Comparison of ENCODE assay signal across 8 mouse cellular contexts in the genomic region with DNA sequence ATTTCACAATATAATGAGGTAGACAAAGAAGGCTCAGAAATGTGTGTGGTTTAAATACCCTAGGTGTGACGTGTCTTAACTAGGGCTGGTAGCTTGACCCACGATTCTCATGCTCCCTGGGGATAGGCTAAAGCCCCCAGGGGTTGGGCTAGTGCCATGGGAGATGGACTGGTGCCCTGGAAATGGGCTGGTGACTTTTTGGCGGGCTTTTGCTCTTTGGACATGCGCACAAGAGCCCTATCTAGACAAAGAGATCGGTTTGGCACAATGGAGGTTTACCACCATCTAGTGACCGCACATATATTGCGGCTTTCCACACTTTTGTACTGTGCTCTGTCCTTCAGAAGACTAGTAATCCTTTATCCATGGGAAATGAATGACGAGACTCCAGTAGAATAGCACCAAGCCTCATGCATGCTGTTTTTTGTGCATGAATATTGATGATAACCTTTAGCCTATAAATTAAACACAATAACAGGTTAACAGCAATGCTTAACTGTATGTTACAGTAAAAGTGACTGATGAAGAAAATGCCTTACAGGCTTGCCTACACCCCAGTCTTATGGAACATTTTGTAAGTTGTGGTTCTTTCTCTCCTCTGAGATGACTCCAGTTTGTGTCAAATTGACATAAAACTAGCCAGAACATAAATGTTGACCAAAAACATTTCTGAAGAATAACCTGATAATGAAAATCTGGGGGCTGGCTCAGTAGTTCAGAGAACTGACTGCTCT. TPM values are rescaled to one million over a fixed set of nuclear protein-coding genes. Genes with fewer than 3 reads are reported as not detected.
DNase-seq lines count a peak whose midpoint lies in the region; ATAC-seq lines count a peak whose summit lies in the region.
"Not testable (repeated sequence)": the region's sequence is repeated elsewhere in the genome, so short reads cannot be mapped to it uniquely, and the experiment has no call there.

No protein-coding gene starts in this region.

- ATAC-seq in forebrain, embryonic 14.5 days = peak; percentile 96
- ATAC-seq in liver, embryonic 11.5 days (replicated peaks; ENCODE audit: low FRiP score) = peak; percentile 76
- peak; percentile 98 for ATAC-seq in midbrain, embryonic 16.5 days
- ATAC-seq in stomach, embryonic 16.5 days (ENCODE audit: insufficient read depth, low FRiP score) = 0 out of 2 replicates have a peak, but pooled peaks have one; percentile 33

- not testable (repeated sequence) for H3K27ac ChIP-seq in ES-E14 (ENCODE audit: insufficient read depth, low read depth, low read length, poor library complexity, severe bottlenecking); liver, embryonic 11.5 days (ENCODE audit: low read depth, low read length); stomach, embryonic 16.5 days (ENCODE audit: low read length)
- peak overlapping the region; percentile 64 for H3K27ac ChIP-seq in forebrain, embryonic 14.5 days (ENCODE audit: low read depth, low read length)
- H3K27ac ChIP-seq in midbrain, embryonic 16.5 days (ENCODE audit: low read length) = peak overlapping the region; percentile 75

- peak; percentile 15 for DNase-seq in ES-E14 (ENCODE audit: low read depth, low spot score)
- peak; percentile 18 for DNase-seq in cerebellum, adult 11-12 months
- peak; percentile 88 for DNase-seq in forebrain, embryonic 14.5 days (ENCODE audit: low spot score)
- peak; percentile 16 to 50 for DNase-seq in heart, postnatal 14 days
- peak; percentile 44 for DNase-seq in kidney, postnatal 14 days
- DNase-seq in liver, embryonic 11.5 days (ENCODE audit: low spot score) = peak; percentile 34

- WGBS in forebrain, embryonic 14.5 days = 36% methylated on average over 8 of the region's 8 CpGs
- 40% methylated on average over 8 of the region's 8 CpGs for WGBS in liver, embryonic 11.5 days
- 25% methylated on average over 8 of the region's 8 CpGs for WGBS in midbrain, embryonic 16.5 days
- WGBS in stomach, embryonic 16.5 days = 50% methylated on average over 8 of the region's 8 CpGs

- intact Hi-C loops in heart, postnatal 14 days (cut with DNase I) = loop anchor here (10.0 kb wide), 1 partner anchor 519 kb away; no protein-coding TSS in a partner anchor

- H3K9me3 ChIP-seq in ES-E14 (ENCODE audit: control insufficient read depth, insufficient read depth, low read depth, low read length); forebrain, embryonic 14.5 days (replicated peaks; ENCODE audit: control insufficient read depth, low read length); liver, embryonic 11.5 days (ENCODE audit: control insufficient read depth, low read length); midbrain, embryonic 16.5 days (replicated peaks; ENCODE audit: control insufficient read depth, low read length, poor library complexity, severe bottlenecking); stomach, embryonic 16.5 days (replicated peaks; ENCODE audit: control insufficient read depth, low read length): not testable (repeated sequence)

- not testable (repeated sequence) for H3K4me1 ChIP-seq in ES-E14 (ENCODE audit: control insufficient read depth in 2 of 2, insufficient read depth in 2 of 2, low read length in 2 of 2, poor library complexity in 1 of 2); forebrain, embryonic 14.5 days (ENCODE audit: control insufficient read depth, insufficient read depth, low read length); liver, embryonic 11.5 days (replicated peaks; ENCODE audit: control insufficient read depth, insufficient read depth, low read length); midbrain, embryonic 16.5 days (ENCODE audit: control insufficient read depth, insufficient read depth, low read length); stomach, embryonic 16.5 days (ENCODE audit: control insufficient read depth, insufficient read depth, low read length)

- H3K9ac ChIP-seq in ES-E14 (ENCODE audit: insufficient read depth, low read depth, low read length, poor library complexity, severe bottlenecking); liver, embryonic 11.5 days (ENCODE audit: low read depth, low read length): not testable (repeated sequence)
- H3K9ac ChIP-seq in forebrain, embryonic 14.5 days (ENCODE audit: low read length) = peak overlapping the region; percentile 57
- H3K9ac ChIP-seq in midbrain, embryonic 16.5 days (ENCODE audit: low read depth, low read length) = peak overlapping the region; percentile 53
- H3K9ac ChIP-seq in stomach, embryonic 16.5 days (ENCODE audit: low read length) = peak overlapping the region; percentile 4; the same call in 1 of the 2 replicates

- H3K4me3 ChIP-seq in ES-E14 (ENCODE audit: insufficient read depth in 1 of 2, low read depth in 1 of 2, low read length in 2 of 2, poor library complexity in 1 of 2, severe bottlenecking in 1 of 2); liver, embryonic 11.5 days (ENCODE audit: low read depth, low read length): not testable (repeated sequence)
- H3K4me3 ChIP-seq in forebrain, embryonic 14.5 days (ENCODE audit: low read depth, low read length) = peak overlapping the region; percentile 29
- H3K4me3 ChIP-seq in midbrain, embryonic 16.5 days (ENCODE audit: low read depth, low read length) = peak overlapping the region; percentile 35
- peak overlapping the region; percentile 15 for H3K4me3 ChIP-seq in stomach, embryonic 16.5 days (replicated peaks; ENCODE audit: low read length)

- H3K4me2 ChIP-seq in forebrain, embryonic 14.5 days (ENCODE audit: low read length) = peak overlapping the region; percentile 43
- peak overlapping the region; percentile 6; the same call in 1 of the 2 replicates for H3K4me2 ChIP-seq in liver, embryonic 11.5 days
- peak overlapping the region; percentile 56 for H3K4me2 ChIP-seq in midbrain, embryonic 16.5 days (ENCODE audit: low read length)
- H3K4me2 ChIP-seq in stomach, embryonic 16.5 days (ENCODE audit: low read depth, low read length) = peak overlapping the region; percentile 38

- H3K27me3 ChIP-seq in forebrain, embryonic 14.5 days (replicated peaks; ENCODE audit: control insufficient read depth, insufficient read depth, low read length); liver, embryonic 11.5 days (replicated peaks; ENCODE audit: control insufficient read depth, insufficient read depth, low read length); midbrain, embryonic 16.5 days (ENCODE audit: control insufficient read depth, insufficient read depth, low read depth, low read length); stomach, embryonic 16.5 days (ENCODE audit: control insufficient read depth, insufficient read depth, low read length): not testable (repeated sequence)

- not testable (repeated sequence) for H3K36me3 ChIP-seq in ES-E14 (ENCODE audit: control insufficient read depth, insufficient read depth, low read length, poor library complexity, severe bottlenecking); forebrain, embryonic 14.5 days (ENCODE audit: control insufficient read depth, insufficient read depth, low read length); liver, embryonic 11.5 days (ENCODE audit: control insufficient read depth, insufficient read depth, low read length); midbrain, embryonic 16.5 days (ENCODE audit: control insufficient read depth, insufficient read depth, low read length); stomach, embryonic 16.5 days (ENCODE audit: control insufficient read depth, insufficient read depth, low read length)

- in situ Hi-C loops in ES-E14 (cut with MboI; ENCODE audit: low sequenced_read_pairs in 2 of 2, unreplicated experiment in 2 of 2) = loop anchor here in 1 of 2 experiments (10.0 kb wide), 1 partner anchor 429 kb away; no protein-coding TSS in a partner anchor

RNA-seq across cellular contexts. Expression of gene Zfp932, which starts 27.5 kb away (rescaled TPM):
- total RNA-seq in ES-E14 (2012; rRNA removed) = 21.5 and 29.2 TPM in 2 replicates
- polyA plus RNA-seq in forebrain, embryonic 14.5 days (2014; fragmentation: Nextera tagmentation; extraction: Ambion mirVana) = 23.5 and 24.4 TPM in 2 replicates
- 1 to 10 TPM; 5.8 to 6.4 TPM for total RNA-seq in heart, postnatal 14 days (2021)
- polyA plus RNA-seq in liver, embryonic 11.5 days (2014; fragmentation: Nextera tagmentation; extraction: Ambion mirVana) = 17.6 and 19.0 TPM in 2 replicates
- polyA plus RNA-seq in midbrain, embryonic 16.5 days (2015; fragmentation: Nextera tagmentation; extraction: Ambion mirVana) = 22.9 and 25.1 TPM in 2 replicates
- polyA plus RNA-seq in stomach, embryonic 16.5 days (2015; fragmentation: Nextera tagmentation; extraction: Ambion mirVana) = 21.4 and 21.9 TPM in 2 replicates

RNA-seq across cellular contexts. Expression of gene Gm17655, which starts 48.5 kb away (rescaled TPM):
- total RNA-seq in ES-E14 (2012; rRNA removed) = 7.1 and 8.6 TPM in 2 replicates
- 4.5 and 5.0 TPM in 2 replicates for polyA plus RNA-seq in forebrain, embryonic 14.5 days (2014; fragmentation: Nextera tagmentation; extraction: Ambion mirVana)
- total RNA-seq in heart, postnatal 14 days (2021) = 1 to 10 TPM; 2.9 to 3.6 TPM
- polyA plus RNA-seq in liver, embryonic 11.5 days (2014; fragmentation: Nextera tagmentation; extraction: Ambion mirVana) = 2.7 and 7.0 TPM in 2 replicates
- polyA plus RNA-seq in midbrain, embryonic 16.5 days (2015; fragmentation: Nextera tagmentation; extraction: Ambion mirVana) = 4.7 and 8.9 TPM in 2 replicates
- 2.8 and 5.3 TPM in 2 replicates for polyA plus RNA-seq in stomach, embryonic 16.5 days (2015; fragmentation: Nextera tagmentation; extraction: Ambion mirVana)

Comparison
In these comparisons a context has a peak if more than half of its experiments do, and no peak if none do; other contexts are left out.
1. DNase-seq: peak in every context shown above with its lines; median percentile 88 in forebrain, embryonic 14.5 days; 44 in kidney, postnatal 14 days; 34 in liver, embryonic 11.5 days; 33 in heart, postnatal 14 days; 18 in cerebellum, adult 11-12 months; 15 in ES-E14.
2. ATAC-seq: peak in every context shown above with its lines; median percentile 98 in midbrain, embryonic 16.5 days; 96 in forebrain, embryonic 14.5 days; 76 in liver, embryonic 11.5 days; 33 in stomach, embryonic 16.5 days.
3. H3K4me2 ChIP-seq: peak in every context shown above with its lines; median percentile 56 in midbrain, embryonic 16.5 days; 43 in forebrain, embryonic 14.5 days; 38 in stomach, embryonic 16.5 days; 6 in liver, embryonic 11.5 days.